Mouse (Mus musculus) kidney, adult 10 weeks (tissue): ENCODE results near the gene BC004004. TPM values are rescaled to one million over a fixed set of nuclear protein-coding genes. Genes with fewer than 3 reads are reported as not detected.

Experiments used
- polyA plus RNA-seq: library from polyadenylated mRNA; stranded (reverse); fragments of 350-450 nt; fragmentation: Illumina TruSeq; extraction: RNeasy Lipid Tissue Mini Kit (QIAGEN cat#74804); gene quantifications from one replicate; pipeline ENCODE4 v1.2.3, GENCODE M21; 2014; ENCODE audit warnings: low read depth, low replicate concordance

The BC004004 gene
- 187 TPM for polyA plus RNA-seq

DNA sequence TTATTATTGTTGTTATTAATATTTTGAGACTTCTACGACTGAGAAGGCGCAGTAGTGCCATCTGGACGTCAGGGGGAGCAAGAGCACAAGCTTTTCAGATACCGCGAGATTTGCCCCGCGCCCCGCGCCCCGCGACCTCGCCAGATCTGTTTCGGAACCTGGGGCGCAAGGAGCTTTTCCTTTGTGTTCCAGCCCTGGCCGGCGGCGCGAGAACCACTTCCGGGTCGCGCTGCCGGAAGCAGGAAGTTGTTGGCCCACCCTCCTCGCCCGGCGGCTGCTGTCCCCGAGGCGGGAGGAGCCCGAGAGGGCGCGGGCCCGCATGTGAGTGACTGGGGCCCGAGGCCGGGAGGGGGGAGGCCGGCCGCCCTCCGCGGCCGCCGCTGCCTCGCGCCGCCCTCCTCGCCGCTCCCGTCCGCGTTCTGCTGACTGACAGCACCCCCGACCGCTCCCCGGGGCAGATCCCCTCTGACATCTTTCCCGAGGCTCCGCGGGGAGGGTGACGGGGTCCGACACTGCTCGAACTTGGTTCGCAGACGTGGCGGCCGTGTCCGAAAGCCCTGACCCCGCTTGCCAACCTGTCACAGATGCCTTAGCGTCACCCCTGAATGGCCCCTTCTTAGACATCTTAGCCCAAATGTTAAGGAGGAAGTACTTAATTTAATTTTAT is at the start of gene BC004004:
Gene BC004004, plus strand, starts transcription at position 107 of the 667 bp plus-strand sequence.

GRCm38 (mm10) chr17:29237772-29238420 is 30.7 kb upstream of the BC004004 start, which contains the start of gene Cpne5:
Gene Cpne5 (minus strand): TSS chr17:29238167.

DNA sequence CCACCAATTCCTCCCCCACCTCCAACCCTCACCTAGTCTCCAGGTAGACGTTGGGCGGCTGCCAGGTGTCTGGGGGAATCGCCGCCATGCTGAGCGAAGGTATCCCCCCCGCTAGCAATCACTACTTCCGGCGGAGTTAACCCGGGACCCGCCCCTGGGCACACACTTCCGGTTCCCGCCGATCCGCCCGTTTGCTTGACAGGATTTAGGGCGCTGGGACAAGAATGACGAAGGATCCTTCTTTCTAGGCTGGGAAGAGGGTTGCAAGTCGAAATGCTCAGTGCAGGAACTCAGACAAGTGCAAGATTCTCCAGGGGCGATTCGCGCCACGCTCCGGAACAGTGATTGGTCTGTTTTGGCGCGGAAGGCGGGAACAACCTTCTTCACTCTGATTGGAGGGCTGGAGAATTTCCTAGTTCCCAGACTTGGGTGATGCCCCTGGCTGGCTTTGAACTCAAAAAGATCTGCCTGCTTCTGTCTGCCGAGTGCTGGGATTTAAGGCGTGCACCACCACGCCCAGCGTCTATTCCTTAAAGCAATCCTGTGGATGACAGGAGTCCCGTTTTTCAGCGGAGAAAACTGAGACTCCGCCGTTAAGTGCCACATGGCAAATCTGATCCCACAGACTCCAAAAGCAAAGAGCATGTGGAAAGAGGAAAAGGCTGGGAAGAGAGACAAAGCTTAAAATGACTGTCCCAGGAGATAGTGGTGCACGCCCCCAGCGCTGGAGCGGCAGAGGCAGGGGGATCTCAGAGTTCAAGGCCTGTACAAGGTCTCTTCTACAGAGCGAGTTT is 4.6 kb upstream of the BC004004 start, which contains the start of gene Ppil1:
Gene Ppil1, minus strand, starts transcription at position 347 of the 794 bp plus-strand sequence.

GRCm38 (mm10) chr17:29317380-29317779 is 48.8 kb downstream of the BC004004 start, which contains the start of gene Pi16:
Gene Pi16 (plus strand): TSS chr17:29317680.

DNA sequence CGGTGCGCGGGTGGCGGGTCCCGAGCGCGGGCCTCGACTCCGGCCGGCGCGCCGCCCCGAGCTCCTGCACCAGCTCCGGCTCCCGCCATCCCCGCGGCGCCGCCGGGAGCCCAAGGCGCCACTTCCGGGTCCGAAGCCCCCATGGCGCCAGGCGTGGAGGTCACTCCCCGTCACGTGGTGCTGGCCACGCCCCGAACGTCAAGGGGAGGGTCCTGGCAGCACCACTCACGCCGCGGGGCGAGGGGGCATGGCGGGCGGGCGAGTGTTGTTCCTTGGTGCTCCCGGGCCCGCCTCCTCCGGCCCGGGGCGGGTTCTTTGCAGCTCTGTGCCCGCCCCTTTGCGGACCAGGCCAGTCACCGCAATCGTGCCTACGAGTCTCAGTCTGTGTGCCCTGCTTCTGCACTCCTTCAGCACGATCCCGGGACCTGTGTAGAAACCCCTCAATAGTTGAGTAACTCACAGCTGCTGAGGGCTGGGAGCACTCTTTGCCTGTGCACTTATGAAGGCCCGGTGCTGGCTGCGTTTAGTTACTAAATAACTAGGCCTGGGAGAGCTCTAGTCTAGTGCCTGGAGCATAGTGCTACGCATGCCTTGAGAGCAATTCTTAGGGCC is 79.2 kb downstream of the BC004004 start, which contains the start of gene Mtch1:
Gene Mtch1, minus strand, starts transcription at position 290 of the 612 bp plus-strand sequence.

GRCm38 (mm10) chr17:29360761-29361221 is 92.2 kb downstream of the BC004004 start, which contains the start of gene Fgd2:
Gene Fgd2 (plus strand): TSS chr17:29360914.

Other genes starting within 250 kb of the BC004004 start
- 269 TPM for gene Srsf3, start 236.2 kb upstream of the BC004004 start, polyA plus RNA-seq
- 7.0 TPM for gene Cdkn1a, start 177.8 kb upstream of the BC004004 start, polyA plus RNA-seq
- gene Rab44, start 154.6 kb upstream of the BC004004 start, polyA plus RNA-seq, result not detected
- not detected for gene Cpne5, start 30.6 kb upstream of the BC004004 start, polyA plus RNA-seq
- gene Ppil1, start 4.6 kb upstream of the BC004004 start, polyA plus RNA-seq, result 13.6 TPM
- not detected for gene Pi16, start 48.9 kb downstream of the BC004004 start, polyA plus RNA-seq
- gene Mtch1, start 79.1 kb downstream of the BC004004 start, polyA plus RNA-seq, result 11.2 TPM
- gene Fgd2, start 92.1 kb downstream of the BC004004 start, polyA plus RNA-seq, result 0.28 TPM
- gene Pim1, start 222.0 kb downstream of the BC004004 start, polyA plus RNA-seq, result 9.3 TPM